Mouse (Mus musculus) brown adipose tissue, adult 24 weeks (tissue): ENCODE results near the gene Hist1h4b. TPM values are rescaled to one million over a fixed set of nuclear protein-coding genes. Genes with fewer than 3 reads are reported as not detected.

Source experiments
- H3K27ac ChIP-seq: fragments of 200-500 bp; replicated peaks from 2 replicates; pipeline ENCODE4 v1.5.1; 2012; ENCODE audit warnings: low read depth, mild to moderate bottlenecking, low read length
- H3K4me1 ChIP-seq: fragments of 200-500 bp; 2 replicates; pipeline ENCODE4 v1.6.1; 2012; ENCODE audit warnings: low read length, mixed read lengths; ENCODE audit not compliant: control insufficient read depth, insufficient read depth, insufficient read length
- H3K4me3 ChIP-seq: fragments of 200-500 bp; 2 replicates; pipeline ENCODE4 v1.5.1; 2012; ENCODE audit warnings: low read depth, mild to moderate bottlenecking, low read length, moderate library complexity; ENCODE audit not compliant: insufficient read depth
- polyA plus RNA-seq: library from polyadenylated mRNA; stranded (reverse); fragments of >200 nt; gene quantifications from 2 replicates; pipeline ENCODE4 v1.2.4, GENCODE M21; 2012; ENCODE audit not compliant: missing spikeins, insufficient read depth, insufficient read length

The Hist1h4b gene
- polyA plus RNA-seq, 1 experiment, result not detected

DNA sequence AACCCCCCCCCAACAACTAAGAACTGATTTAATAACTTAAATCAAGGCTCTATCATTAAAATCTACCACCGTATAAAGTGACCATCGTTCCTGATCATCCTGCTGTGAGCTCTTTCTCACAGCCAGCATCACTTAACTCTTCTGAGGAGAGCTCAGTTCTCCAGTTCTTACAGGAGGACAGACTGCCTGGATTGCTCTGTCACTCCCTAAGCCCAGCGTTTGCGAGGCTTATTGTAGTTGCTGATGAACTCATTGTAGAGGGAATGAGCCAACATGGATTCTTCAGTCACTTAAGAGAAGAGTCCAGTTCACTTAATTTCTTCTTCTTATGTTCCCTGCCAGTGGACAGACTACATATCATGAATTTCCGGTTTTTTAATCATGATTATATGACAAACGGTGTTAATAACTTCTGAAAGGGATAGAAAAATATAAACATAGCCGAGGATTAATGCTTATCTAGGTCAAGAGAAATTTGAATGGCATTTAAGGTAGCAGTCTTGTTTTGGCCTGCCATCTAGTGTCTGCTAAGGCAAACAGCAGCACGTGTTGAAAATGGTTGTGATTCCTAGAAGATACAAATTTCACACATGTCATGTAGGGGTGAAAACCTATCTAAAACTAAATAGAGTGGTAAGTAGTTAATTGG lies 24.5 kb upstream of the Hist1h4b start:
- H3K4me1 ChIP-seq, result peaks cover 4% of the 10 kb centered on the region; the same call in 1 of the 2 replicates
- H3K4me3 ChIP-seq, result no peak overlapping the region
- no peak overlapping the region for H3K27ac ChIP-seq

DNA sequence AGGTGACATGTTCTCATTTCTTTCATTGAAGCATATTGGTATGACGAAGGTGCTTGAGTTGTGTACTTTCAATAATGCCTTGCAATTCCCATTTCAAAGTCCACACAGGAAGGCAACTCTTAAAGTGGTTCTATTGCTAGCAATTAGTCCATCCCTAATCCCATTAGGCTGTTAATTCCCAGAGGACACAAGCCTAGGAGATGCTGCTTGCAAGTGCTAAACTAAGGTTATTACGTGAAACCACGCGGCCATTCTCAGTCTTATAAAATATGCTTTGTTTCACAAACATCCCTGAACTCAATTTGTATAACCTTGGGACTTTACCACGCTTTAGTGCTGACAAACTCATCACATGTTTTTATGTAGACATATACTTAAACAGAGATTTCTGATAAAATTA lies 19.7 kb upstream of the Hist1h4b start:
- Histone ChIP-seq H3K4me3 (no peak overlapping the region), H3K27ac (no peak overlapping the region), H3K4me1 (no peaks in the 10 kb centered on the region)

DNA sequence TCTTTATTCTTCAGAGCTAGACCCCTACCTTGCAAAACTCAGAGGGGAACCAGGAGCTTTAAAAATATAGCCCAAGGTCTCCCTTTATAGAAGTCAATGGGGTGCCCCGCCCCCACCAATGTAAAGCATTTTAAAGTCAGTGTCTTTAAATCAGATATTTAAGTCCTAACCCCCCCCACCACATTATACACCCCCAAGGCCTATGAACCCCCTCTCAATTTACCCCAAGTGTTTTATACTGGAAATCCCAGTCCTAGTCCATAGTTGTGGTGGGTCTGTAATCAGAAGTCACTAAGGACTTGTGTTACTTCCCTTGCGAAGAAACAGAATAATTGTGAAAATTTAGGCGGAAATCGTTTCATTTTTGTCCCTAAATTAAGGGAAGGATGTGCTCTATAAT lies 18.8 kb upstream of the Hist1h4b start:
- Histone ChIP-seq H3K27ac (peak overlapping the region; percentile 92), H3K4me1 (no peaks in the 10 kb centered on the region), H3K4me3 (peak overlapping the region; percentile 81)

DNA sequence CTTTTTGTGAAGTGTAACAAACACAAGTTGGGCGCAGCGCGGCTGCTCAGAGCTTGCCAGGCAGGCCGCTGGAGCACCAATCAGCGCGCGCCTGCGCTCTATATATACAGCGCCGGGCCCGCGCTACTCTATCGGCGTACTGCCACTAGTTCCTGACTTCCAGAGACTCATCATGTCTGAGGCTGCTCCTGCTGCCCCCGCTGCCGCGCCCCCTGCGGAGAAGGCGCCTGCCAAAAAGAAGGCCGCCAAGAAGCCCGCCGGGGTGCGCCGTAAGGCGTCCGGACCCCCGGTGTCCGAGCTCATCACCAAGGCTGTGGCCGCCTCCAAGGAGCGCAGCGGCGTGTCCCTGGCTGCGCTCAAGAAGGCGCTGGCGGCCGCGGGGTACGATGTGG lies 18.1 kb upstream of the Hist1h4b start, which contains the start of gene Hist1h1c:
Gene Hist1h1c, plus strand, starts transcription at position 132 of the 392 bp plus-strand sequence.
- Histone ChIP-seq H3K4me1 (no peaks in the 10 kb centered on the region), H3K4me3 (peak within 1 kb of the TSS; percentile 81), H3K27ac (peak within 1 kb of the TSS; percentile 92)

DNA sequence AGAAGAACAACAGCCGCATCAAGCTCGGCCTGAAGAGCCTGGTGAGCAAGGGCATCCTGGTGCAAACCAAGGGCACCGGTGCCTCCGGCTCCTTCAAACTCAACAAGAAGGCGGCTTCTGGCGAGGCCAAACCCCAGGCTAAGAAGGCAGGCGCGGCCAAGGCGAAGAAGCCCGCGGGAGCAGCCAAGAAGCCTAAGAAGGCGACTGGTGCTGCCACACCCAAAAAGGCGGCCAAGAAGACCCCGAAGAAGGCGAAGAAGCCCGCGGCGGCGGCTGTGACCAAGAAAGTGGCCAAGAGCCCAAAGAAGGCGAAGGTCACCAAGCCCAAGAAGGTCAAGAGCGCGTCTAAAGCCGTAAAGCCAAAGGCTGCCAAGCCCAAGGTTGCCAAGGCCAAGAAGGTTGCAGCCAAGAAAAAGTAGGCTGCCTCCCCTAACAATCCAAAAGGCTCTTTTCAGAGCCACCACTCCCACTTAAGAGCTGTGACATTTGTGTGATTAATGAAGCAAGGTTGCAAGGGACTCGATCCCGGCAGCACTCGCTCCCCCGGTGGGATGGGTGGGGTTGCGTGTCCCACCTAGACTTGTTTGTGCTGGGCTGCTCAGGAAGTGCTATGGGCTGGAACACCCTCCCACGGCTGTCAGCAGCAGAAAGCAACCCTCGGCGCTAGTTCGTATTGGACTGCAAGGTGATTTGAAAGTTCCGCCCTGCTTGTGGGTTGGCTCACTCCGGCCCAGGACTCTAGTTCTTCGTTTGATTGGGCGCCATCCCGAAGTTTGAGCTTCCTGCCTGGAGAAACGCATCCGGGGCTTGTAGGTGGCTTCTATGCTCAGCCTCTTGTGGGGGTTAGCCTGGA lies 17.5 kb upstream of the Hist1h4b start:
- Histone ChIP-seq H3K4me1 (no peaks in the 10 kb centered on the region), H3K4me3 (peak overlapping the region; percentile 81), H3K27ac (peak overlapping the region; percentile 97)

DNA sequence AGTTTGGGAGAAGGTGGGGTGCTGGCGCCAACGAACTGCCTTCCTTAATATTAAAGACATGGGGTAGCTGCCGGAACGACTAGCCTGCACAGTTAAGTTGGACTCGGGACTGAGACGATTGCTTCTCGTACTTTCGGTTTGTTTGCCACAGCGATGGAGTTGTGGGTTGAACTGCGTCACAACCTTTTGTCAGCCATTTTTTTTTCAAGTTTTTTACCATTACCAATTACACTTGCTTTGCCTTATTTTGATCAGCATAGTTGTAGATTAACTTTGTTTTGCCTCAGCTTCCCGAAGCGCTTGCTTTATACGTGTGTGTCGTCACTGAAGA lies 16.9 kb upstream of the Hist1h4b start:
- H3K27ac ChIP-seq, result peak overlapping the region; percentile 97
- no peaks in the 10 kb centered on the region for H3K4me1 ChIP-seq
- H3K4me3 ChIP-seq, result peak overlapping the region; percentile 81

DNA sequence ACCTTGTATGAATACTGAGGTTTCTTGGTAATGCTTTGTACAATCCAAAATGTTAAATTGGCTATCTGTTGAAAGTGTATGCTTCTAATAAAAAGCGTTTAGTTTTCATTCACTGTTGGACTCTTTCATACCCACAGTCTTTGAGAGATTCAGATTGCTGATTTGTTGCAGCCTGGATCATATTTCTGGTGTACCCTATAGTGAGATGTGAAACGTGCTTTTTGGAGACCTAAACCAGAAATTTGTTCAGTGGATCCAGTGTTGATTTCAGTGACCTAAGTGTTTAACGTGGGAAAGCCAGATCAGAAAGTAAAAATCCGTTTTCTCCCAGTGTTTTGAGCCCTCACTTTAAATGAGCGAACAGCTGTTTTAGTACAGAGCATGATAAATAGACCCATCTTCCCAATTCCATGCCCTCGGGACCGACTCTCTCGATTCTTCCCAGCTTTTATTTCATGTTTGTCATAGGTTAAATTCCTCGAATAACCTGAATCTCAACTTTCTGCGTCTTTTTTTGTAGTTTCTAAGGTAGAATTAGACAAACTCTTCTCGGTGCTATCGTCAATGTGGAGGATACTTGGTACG lies 16.5 kb upstream of the Hist1h4b start:
- Histone ChIP-seq H3K27ac (peak overlapping the region; percentile 97), H3K4me1 (no peaks in the 10 kb centered on the region), H3K4me3 (peak overlapping the region; percentile 81)

DNA sequence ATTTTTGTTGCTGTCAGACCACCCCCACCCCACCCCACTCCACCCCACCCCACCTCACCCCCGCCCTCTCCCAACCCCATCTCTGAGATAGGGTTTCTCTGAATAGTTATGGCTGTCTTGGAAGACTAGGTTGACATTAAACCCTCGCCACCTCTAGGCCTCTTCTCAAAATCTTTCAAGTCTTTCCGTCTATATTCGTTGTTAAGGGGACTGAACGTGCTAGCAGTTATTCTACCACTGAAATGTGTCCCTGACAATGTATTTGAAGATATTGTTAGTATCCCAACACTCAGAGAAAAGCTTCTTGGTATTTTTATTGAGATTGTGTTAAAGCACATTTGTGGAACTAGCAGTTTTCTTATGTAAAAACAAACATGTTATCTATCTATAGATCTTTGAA lies 15.9 kb upstream of the Hist1h4b start:
- Histone ChIP-seq H3K4me1 (no peaks in the 10 kb centered on the region), H3K27ac (no peak overlapping the region), H3K4me3 (no peak overlapping the region)

DNA sequence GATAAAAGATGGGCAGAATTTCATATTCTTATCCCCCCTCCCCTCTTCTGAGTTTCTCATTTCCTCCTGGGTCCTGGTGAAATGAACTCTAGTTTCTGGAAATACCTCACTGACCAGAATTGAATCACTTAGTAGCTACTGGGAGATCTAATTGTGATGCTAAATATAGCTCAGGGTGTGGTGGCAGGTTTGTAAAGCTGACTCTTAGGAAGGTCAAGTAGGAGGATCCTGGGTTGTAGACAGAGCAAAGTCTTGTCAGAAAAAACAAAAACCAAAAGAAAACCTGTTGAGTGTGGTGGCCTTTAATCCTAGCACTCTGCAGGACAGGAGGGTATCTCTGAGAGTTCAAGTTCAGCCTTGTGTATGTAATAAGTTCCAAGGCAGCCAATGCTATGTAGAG lies 14.8 kb upstream of the Hist1h4b start:
- Histone ChIP-seq H3K4me1 (no peaks in the 10 kb centered on the region), H3K27ac (no peak overlapping the region), H3K4me3 (no peak overlapping the region)

DNA sequence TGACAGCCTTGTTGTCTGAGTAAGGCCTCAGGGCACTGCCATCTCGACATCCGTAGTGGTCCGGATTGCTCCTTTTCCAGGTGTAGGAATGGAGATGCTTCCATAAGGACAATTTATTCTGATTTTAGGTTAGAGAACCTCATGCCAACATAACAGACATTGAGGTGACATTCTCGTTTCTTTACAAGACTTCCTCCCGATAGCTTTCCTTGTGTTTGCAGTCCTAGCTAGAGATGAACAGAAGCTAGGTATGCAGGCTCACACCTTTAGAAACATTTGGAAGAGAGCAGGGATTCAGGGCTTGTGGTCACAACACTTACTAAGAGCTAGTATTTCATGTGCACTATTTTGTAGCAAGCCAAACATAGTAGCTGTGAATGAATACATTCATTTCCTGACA lies 13.6 kb upstream of the Hist1h4b start:
- Histone ChIP-seq H3K4me1 (no peaks in the 10 kb centered on the region), H3K27ac (no peak overlapping the region), H3K4me3 (no peak overlapping the region)

DNA sequence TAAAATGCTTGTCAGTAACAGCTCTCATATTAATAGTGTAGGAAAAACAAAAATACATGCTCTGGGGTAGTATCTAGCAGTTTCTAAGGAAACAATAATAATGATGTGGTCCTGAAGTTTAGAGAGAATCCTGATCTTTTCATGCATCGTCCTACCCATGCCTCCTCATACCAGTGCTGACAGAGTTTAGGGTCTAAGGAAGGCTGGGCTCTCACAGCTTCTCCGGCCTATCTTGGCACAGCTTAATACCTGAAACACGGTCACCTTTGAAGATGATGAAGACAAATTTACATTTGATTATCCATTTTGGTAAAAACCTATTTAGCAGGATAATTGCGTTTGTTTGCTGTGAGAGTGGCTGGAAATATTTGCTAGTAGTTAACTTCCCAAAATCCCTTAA lies 12.8 kb upstream of the Hist1h4b start:
- Histone ChIP-seq H3K4me1 (no peaks in the 10 kb centered on the region), H3K27ac (no peak overlapping the region), H3K4me3 (no peak overlapping the region)

DNA sequence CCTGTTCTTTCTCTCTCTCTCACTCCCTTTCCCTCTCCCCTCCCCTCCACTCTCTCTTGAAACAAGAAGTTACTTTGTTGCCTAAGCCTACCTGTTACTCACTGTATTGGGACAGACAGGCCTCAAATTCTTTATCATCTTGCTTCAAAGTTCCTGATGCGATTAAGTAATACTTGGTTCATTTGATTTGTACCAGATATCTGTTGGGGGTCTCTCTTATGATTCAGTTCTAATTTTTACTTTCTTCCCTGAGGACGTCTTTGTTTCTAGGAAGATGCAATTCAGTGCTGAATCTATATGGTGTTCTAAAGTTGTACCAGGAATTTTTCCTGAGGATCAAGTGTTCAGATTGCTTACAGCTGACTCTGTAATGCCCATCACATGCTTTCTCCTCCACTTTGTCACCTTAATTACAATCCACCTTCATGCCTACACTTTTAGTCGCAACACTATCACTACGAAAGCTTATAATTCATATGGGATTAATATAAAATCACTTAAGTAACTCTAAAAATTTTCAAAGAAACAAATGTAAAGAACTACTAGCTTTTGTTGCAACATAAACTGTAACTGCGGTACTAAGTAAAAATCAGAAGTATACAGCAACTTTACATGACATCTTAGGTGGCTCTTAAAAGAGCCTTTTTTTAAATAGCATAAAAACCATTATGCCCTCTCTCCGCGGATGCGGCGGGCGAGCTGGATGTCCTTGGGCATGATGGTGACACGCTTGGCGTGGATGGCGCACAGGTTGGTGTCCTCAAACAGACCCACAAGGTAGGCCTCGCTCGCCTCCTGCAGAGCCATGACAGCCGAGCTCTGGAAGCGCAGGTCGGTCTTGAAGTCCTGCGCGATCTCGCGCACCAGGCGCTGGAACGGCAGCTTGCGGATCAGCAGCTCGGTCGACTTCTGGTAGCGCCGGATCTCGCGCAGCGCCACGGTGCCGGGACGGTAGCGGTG lies 12.1 kb upstream of the Hist1h4b start:
- Histone ChIP-seq H3K4me3 (peak overlapping the region; percentile 53; the same call in 1 of the 2 replicates), H3K27ac (no peak overlapping the region), H3K4me1 (no peaks in the 10 kb centered on the region)

DNA sequence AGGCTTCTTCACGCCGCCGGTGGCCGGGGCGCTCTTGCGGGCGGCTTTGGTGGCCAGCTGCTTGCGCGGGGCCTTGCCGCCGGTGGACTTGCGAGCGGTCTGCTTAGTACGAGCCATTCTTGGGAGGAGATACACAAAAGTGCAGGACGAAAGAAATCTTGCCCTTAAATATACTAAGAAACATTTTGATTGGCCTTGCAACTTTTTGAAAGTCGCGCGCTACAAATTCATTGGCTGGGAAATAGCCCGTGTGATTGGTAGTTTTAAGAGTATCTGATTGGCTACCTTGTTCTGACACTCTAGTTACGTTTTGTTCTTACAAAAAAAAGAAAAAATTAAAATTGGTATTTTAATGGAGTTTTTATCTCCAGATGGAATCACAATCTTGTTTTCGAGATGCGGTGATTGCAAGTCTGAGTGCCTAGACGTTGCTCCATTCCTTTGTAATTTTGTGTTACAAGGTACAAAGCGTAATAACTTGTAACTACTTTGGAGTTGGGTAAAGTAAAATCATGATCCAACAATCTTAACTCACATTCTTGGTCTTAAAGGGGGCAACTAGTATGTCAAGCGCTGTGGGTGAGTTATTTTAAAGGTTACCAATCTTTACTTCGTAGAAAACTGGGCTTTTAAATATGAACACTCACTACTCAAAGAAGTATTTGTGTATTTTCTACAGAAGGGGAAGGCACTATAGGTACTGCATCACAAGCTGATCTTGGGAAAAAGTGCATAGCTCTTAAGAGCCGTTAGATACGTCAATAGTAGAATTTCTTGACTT lies 11.2 kb upstream of the Hist1h4b start, which contains the start of gene Hist1h3c:
Gene Hist1h3c, minus strand, starts transcription at position 222 of the 781 bp plus-strand sequence.
- H3K27ac ChIP-seq, result peak within 1 kb of the TSS; percentile 80
- H3K4me1 ChIP-seq, result no peaks in the 10 kb centered on the region
- peak within 1 kb of the TSS; percentile 54 for H3K4me3 ChIP-seq
